Mouse (Mus musculus): ENCODE results near the gene Foxk2. TPM values are rescaled to one million over a fixed set of nuclear protein-coding genes. Genes with fewer than 3 reads are reported as not detected.
"Not testable (repeated sequence)": the region's sequence is repeated elsewhere in the genome, so short reads cannot be mapped to it uniquely, and the experiment has no call there.

Foxk2 gene
- total RNA-seq, 2 experiments from 2014 or later = 19.9 to 23.7 TPM

DNA sequence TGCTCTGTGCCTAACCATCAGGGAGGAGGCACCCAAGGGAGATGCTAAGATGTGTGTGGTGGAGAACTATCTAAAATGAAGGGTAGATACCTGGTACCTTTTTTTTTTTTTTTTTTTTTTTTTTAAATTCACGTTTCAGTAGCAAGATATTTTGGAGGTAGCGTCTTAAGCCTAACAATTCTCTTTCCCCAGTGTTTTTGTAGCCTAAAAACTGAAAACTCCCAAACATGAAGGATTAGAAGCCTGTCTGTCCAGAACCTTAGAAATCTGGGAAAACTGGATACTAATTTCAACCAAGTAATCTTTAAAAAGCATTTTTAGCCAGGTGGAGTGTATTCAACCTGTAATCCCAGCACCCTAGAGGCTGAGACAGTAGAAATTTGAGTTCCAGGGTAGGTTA is 1.3 kb downstream of the Foxk2 start:
- DNase-seq = no peak
- intact Hi-C loops (cut with DNase I) = loop anchor here (5.0 kb wide), 1 partner anchor 86 kb away; no protein-coding TSS in a partner anchor

DNA sequence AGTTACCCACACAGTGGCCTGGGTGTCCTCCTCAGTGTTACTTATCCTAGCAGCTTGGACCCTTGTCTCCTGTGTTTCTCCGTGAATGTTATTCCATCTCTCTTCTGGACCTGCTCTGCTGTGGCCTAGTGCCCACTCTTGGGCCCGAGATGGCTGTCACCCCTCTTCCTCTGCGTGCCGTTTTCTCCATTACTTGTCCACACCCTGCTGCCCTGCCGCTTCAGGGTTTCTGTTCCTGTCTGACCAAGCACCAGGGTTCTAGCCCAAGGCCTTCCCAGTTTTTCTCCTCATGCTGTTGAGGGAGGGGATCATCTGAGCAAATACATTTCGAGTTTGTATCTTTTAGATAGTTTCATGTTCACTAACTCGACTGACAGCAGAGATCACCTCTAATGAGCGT is 17.7 kb downstream of the Foxk2 start:
- DNase-seq = no peak
- intact Hi-C loops (cut with DNase I) = no loop called here

DNA sequence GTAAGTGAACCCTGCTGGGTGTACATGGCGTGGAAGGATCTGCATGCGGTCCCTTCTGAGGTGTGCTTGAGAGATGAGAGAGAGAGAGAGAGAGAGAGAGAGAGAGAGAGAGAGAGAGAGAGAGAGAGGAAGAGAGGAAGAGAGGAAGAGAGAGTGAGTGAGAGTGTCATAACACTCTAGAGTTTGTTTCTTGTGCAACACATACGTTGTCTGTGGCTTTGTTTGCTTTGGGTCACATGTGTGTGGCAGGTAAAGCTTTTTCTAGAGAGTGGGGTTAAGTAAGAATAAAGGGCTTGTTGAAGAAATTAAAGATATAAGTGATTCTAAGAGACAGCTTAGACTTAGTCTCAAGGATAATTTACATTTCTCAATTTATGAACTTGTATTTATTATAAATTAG is 18.2 kb downstream of the Foxk2 start:
- intact Hi-C loops (cut with DNase I) = no loop called here
- DNase-seq = no peak

DNA sequence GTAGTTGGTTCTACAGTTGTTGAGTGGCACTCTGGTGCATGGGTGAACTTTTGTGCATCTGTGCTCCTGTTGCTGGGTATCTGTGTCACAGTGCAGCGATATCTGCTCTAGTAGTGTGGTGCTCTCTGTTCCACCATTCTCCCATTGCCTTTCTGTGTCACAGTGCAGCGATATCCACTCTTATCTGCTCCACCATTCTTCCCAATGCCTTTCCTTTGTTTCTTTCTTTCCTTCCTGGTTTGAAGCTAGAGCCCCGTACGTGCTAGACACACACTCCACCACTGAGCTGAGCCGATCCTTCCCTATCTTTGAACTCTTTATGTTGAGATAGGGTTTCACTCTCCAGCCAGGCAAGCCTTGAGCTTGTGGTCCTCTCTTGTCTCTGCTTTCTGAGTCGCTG is 23.1 kb downstream of the Foxk2 start:
- DNase-seq = no peak
- intact Hi-C loops (cut with DNase I) = no loop called here

DNA sequence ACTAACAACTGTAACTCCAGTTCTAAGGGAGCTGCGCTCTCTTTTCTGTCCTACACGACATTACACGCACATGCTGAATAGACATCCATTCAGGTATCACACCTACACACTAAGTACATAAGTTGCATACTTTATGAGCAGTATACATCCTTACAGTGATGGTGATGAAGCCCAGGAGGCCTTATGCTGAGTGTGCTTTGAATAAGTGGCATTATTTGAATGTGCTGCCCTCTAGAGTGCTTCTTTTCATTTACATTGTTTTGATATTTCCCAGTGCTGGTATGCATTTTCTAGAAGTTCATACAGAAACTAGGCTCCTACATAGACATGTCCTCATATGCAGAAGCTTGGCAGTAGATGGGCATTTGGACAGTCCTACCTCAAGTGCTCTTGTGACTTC is 30.1 kb downstream of the Foxk2 start:
- intact Hi-C loops (cut with DNase I) = loop anchor here (5.0 kb wide), 1 partner anchor 53 kb away; the partner anchor contains the start of gene Narf
- DNase-seq = no peak

DNA sequence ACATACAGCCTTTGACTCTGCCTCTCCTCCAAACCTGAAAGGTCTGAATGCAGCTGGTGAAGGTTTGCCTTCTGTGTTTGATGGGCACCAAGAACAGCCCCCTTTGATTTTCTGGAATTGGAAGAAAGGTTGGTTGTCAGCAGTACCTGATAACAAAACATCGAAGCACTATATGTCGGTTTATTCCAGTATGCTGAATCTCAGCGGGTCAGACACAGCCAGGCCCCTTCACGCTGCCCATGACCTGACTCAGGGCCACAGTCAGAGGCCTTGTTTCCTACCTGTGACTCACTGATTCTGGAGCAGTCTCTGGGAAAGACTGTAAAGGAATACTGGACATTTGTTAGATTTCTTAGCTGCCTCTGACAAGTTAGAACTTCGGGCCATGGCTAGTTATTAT is 35.0 kb downstream of the Foxk2 start:
- no peak for DNase-seq
- intact Hi-C loops (cut with DNase I) = no loop called here

DNA sequence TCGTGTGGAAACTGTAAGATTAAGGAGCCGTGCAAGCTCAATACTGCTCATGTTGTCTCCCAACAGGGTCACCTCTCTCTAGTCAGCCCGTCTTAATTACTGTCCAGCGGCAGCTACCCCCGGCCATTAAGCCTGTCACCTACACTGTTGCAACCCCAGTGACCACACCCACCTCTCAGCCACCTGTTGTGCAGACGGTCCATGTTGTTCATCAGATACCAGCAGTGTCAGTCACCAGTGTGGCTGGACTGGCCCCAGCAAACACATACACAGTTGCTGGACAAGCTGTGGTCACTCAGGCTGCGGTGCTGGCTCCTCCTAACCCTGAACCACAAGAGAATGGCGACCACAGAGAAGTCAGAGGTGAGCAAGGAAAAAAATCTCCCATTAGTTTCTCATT is 38.7 kb downstream of the Foxk2 start:
- DNase-seq = no peak
- intact Hi-C loops (cut with DNase I) = no loop called here

DNA sequence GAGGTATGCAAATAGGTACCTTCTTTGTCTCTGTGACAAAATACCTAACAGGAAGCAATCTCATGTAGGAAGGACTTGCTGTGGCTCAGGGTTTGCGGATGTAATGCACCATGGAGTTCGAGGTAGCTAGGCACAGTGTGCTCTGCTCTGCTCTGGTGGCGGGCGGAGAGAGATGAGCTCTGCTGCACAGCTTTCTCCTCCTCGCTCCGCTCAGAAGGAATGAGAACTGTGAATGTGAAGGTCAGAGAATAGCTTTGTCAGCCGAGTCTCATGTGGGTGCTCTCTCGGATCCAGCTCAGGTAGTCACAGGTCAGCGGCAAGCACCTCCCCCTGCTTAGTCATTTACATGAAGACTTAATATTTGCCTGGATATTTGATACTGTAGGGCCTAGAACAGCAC is 40.5 kb downstream of the Foxk2 start:
- DNase-seq = no peak
- intact Hi-C loops (cut with DNase I) = no loop called here

DNA sequence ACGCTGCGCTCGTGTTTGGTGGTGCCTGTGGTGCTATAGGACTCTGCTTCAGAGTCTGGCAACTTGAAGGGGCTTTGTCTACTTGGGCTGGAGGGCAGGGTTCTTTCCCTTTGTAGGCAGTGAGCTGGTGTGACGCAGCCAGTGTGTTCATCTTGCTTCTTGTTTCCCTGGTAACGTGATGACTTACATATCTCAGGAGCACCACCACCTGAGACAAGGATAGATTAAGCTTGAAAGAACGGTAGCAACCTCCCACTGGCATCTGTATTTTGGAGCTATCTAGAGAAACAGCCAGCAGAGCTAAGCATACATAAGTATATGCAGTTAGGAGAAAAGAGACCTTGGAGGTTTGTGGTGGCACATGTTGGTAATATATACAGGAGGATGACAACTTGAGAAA is 45.6 kb downstream of the Foxk2 start:
- DNase-seq = no peak
- intact Hi-C loops (cut with DNase I) = no loop called here

DNA sequence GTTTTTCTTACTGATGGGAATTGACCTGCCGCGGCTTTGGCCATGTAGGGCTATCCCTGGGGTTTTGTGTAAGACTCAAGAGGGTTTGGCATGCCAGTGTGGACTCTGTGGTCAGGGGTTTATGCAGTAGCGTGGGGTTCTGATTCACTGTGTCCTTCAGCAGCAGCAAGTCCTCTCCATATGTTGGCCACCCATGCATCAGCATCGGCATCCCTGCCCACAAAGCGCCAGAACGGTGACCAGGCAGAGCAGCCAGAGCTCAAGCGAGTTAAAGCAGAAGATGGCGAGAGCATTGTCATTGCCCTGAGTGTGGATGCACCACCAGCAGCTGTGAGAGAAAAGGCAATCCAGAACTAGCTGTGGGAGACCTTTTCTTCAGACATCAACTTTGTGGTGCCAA is 46.8 kb downstream of the Foxk2 start:
- intact Hi-C loops (cut with DNase I) = no loop called here
- DNase-seq = no peak

DNA sequence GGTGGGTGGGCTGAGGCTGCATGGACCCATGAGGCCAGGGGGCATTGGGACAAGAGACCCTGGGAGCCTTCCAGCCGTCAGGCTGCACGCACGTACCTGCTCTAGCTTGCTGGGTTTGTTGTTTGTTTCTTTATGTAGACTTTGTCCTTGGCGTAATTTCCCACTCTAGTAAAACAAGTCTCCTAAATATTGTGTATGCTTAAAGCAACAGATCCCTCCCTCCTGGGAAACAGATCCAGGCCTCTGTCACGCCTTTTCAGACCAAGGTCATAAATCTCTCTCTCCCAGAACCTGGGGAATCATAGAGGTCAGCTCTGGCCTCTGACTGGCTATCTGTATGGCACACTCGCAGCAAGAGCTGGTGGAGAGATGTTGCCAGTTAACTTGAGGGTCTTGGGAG is 47.9 kb downstream of the Foxk2 start:
- intact Hi-C loops (cut with DNase I) = not testable (repeated sequence)

DNA sequence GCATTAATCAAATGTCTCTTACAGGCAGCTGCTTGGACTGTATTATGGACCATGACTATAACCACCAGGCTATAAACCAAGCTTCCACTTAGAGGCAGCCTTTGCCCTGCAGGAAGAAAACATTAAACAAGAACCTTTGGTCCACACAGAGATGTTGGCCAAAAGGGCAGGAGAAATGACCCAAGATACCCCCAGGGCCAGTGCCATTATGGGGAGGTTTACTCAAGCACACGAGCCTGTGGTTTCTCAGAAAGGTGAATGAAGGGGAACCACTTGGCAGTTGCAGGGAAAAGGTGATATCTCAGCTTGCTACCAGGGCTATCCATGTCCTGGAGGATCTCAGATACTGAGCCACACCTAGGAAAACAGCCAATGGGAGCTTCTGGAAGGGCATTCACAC is 66.2 kb downstream of the Foxk2 start:
- DNase-seq = no peak
- intact Hi-C loops (cut with DNase I) = no loop called here

More for the DNA sequence above, 47.9 kb downstream of the Foxk2 start:
- DNase-seq = not testable (repeated sequence)

DNA sequence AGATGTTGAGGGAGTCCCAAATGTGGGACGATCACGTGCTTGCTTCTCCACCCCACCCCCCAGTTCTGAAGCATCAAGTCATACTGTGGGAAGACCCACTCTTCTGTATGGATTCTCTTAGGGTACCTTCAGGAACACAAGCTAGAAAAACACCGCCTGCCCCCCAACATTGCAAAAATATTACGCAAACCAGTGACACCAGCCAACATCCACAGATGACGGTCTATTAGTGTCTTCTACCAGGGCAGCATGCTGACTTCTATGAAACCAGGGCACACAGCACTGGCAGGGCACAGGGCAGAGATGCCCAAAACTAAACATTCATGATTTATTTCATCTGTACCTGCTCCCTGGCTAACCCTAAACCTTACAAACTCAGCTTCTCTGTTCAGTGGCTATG is 66.9 kb downstream of the Foxk2 start:
- intact Hi-C loops (cut with DNase I) = no loop called here
- no peak for DNase-seq

DNA sequence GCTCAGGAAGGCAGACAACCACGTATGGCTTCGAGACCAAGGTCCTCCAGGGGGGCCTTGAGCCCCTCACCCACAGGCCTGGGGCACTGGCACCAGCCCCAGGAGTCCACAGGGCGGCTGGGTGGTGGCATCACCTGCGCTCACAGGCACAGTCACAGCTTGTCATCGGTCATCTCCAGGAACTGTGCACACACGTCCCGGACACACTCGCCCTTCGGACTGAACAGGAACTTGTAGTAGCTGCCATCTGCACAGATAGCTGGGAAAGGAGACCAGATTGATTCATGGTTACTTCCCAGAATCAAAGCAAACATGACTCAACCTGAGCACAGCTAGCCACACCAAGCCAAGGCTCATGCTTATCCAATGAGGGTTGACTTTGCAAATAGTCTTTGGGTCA is 68.4 kb downstream of the Foxk2 start:
- no peak for DNase-seq
- intact Hi-C loops (cut with DNase I) = no loop called here

DNA sequence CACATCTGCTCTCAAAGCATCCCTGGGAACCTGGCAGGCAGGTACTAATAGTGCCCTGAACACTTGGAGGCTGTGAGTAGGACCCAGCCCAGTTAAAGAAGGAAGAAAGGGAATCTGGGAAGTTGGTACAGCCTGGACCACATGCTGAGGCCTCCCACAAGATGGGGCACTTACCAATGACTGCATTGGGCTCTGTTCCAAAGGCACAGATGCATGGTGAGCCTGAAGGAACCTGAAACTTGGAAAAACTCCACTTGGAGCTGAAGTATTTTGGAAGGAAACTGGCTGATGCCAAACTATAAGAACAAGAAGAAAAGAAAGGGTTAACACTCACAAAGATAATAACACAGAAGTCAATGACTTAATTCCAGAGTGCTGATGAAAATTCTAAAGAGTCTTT is 68.8 kb downstream of the Foxk2 start:
- DNase-seq = no peak
- intact Hi-C loops (cut with DNase I) = no loop called here

DNA sequence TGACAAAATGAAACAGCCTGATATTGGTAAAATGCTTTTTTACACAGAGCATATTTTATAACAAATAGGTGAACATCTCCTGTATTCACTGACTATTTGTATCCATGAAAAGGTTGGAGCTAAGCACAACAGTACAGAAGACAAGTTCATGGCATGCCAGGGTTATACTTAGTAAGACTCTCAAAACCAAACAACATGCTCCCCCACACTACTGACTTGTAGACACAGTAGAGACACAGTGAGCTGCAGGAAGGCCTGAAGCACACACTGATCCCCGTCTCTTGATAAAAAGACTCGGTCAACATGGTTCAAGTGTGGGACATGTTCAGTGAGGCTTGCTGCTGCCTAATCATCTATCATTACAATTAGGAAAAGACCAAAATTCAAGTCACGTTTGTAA is 71.9 kb downstream of the Foxk2 start:
- intact Hi-C loops (cut with DNase I) = no loop called here
- DNase-seq = no peak

DNA sequence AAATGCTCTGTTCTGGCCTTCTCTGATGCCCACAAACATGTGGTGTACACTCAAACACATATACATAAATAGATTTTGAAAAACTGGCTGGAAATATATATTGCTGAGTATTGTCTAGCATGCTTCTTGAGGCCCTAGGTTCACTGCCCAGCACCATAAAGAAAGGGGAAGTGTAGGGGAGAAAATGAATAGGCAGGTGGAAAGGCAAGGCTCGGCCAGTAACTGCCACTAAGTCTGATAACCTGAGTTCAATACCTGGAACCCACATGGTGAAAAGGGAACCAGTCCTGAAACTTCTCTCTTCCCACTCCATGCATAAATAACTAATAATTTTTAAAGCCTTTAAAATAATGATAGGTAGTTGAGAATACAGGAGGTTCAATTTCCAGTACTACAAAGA is 79.9 kb downstream of the Foxk2 start:
- DNase-seq = no peak
- intact Hi-C loops (cut with DNase I) = no loop called here

DNA sequence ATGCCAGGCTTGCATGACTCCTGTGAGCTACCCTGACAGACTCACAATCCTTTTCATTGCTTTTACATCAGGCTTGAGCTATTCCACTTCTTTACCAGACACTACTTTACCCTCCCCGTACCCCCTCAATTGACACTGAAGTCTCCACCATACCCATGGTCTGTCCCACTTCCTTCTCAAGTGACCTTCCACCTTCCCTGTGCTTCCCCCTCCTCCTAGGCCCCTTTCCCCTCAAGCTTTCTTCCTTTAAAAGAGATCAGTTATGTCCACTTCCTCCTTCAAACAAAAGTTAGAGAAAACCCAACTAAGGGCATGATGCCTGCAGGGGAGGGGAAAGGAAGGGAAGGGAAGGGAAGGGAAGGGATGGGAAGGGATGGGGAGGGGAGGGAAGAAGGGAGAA is 80.5 kb downstream of the Foxk2 start:
- no peak for DNase-seq
- intact Hi-C loops (cut with DNase I) = no loop called here

DNA sequence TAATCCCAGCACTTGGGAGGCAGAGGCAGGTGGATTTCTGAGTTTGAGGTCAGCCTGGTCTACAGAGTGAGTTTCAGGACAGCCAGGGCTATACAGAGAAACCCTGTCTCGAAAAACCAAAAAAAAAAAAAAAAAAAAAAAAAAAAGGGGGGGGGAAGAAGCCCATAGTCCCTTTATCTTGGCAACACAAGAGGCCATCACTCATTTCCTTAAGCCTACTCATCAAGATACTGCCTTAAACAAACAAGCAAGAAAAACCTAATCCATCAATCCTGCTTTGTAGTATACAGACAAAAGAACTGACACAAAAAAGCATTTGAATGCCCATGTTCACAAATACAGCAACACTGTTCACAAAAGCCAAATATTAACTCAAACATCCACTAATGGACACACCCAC is 82.6 kb downstream of the Foxk2 start:
- DNase-seq; intact Hi-C loops (cut with DNase I): not testable (repeated sequence)

DNA sequence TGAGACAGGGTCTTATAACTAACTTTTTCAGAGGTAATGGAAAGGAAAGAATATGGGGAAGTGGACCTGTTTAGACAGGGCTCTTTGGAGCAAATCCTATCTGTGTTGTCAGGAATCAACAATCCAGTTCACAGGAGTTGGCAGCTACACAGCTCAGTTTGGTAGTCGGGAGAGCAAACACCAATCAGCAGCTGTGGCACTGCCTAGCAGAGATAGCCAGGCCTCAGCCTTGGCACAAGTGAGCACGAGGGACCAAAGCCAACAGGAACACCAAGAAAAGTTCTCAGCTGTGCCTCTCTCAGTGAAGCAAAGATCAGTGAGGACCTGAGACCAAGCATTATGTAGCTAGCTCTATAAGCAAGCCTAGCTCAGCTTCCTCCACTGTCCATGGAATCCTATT is 87.2 kb downstream of the Foxk2 start:
- DNase-seq = peak; percentile 46 to 67
- intact Hi-C loops (cut with DNase I) = loop anchor here (5.0 kb wide), 1 partner anchor 85 kb away; no protein-coding TSS in a partner anchor

DNA sequence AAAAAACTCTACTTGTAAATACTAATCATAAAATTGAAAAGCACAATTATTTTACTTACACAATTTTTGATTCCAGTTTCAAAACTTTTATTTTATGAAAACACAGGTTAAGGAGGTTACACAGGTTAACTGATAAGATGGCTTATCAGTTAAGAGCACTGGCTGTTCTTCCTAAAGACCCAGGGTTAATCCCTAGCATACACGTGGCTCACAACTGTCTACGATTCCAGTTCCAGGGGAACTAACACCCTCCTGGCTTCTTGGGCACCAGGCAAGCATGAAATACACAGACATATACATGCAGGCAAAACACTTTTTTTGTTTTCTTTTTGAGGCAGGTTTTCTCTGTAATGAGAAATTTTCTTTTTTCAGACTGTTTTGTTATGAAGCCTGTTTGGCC is 88.4 kb downstream of the Foxk2 start:
- intact Hi-C loops (cut with DNase I) = loop anchor here (5.0 kb wide), 1 partner anchor 86 kb away; no protein-coding TSS in a partner anchor

DNA sequence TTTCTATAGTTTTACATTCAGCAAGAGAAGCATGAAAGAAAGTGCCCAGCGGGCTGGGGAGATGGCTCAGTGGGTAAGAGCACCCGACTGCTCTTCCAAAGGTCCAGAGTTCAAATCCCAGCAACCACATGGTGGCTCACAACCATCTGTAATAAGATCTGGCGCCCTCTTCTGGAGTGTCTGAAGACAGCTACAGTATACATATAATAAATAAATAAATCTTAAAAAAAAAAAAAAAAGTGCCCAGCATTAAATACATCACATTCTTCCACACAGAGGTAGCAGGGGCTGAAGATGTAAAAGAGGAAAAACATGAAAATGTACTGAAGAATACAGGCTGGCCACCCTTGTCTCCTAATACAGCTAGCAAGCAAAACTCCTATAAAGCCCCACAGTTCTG is 88.9 kb downstream of the Foxk2 start:
- not testable (repeated sequence) for DNase-seq
- intact Hi-C loops (cut with DNase I) = loop anchor here (5.0 kb wide), 1 partner anchor 86 kb away; no protein-coding TSS in a partner anchor

More for the DNA sequence above, 88.4 kb downstream of the Foxk2 start:
- no peak for DNase-seq
